Mouse (Mus musculus): ENCODE data around the gene Tmem254b. TPM values are rescaled to one million over a fixed set of nuclear protein-coding genes. Genes with fewer than 3 reads are reported as not detected.
"Not testable (repeated sequence)": the region's sequence is repeated elsewhere in the genome, so short reads cannot be mapped to it uniquely, and the experiment has no call there.

The Tmem254b gene
- 31.1 and 31.9 TPM in 2 replicates for polyA plus RNA-seq (2015; fragmentation: Nextera tagmentation; extraction: Ambion mirVana)

- not testable (repeated sequence) for H3K9me3 ChIP-seq (replicated peaks; ENCODE audit: control insufficient read depth, low read length, poor library complexity, severe bottlenecking); H3K4me2 ChIP-seq (ENCODE audit: low read length); H3K9ac ChIP-seq (ENCODE audit: low read depth, low read length); H3K36me3 ChIP-seq (ENCODE audit: control insufficient read depth, insufficient read depth, low read length); H3K27me3 ChIP-seq (ENCODE audit: control insufficient read depth, insufficient read depth, low read depth, low read length); H3K27ac ChIP-seq (ENCODE audit: low read length); H3K4me3 ChIP-seq (ENCODE audit: low read depth, low read length); H3K4me1 ChIP-seq (ENCODE audit: control insufficient read depth, insufficient read depth, low read length)
- WGBS: no CpG with 5 or more reads among the region's 10 CpGs
- ATAC-seq: peak; percentile 71
These were observed at the start of gene Tmem254b for GRCm38 (mm10) chr14:26206926-26207247. TSS of gene Tmem254b (minus strand) at chr14:26207041.

- WGBS: no CpG with 5 or more reads among the region's 2 CpGs
- not testable (repeated sequence) for ATAC-seq; H3K4me3 ChIP-seq (ENCODE audit: low read depth, low read length)
These were observed 30.3 kb upstream of the Tmem254b start for GRCm38 (mm10) chr14:26237183-26237582.

GRCm38 (mm10) chr14:26216233-26217000 lies 9.6 kb upstream of the Tmem254b start:
- H3K9ac ChIP-seq (ENCODE audit: low read depth, low read length); H3K36me3 ChIP-seq (ENCODE audit: control insufficient read depth, insufficient read depth, low read length); H3K27me3 ChIP-seq (ENCODE audit: control insufficient read depth, insufficient read depth, low read depth, low read length); H3K4me2 ChIP-seq (ENCODE audit: low read length); H3K4me3 ChIP-seq (ENCODE audit: low read depth, low read length); H3K4me1 ChIP-seq (ENCODE audit: control insufficient read depth, insufficient read depth, low read length); H3K27ac ChIP-seq (ENCODE audit: low read length); ATAC-seq; H3K9me3 ChIP-seq (replicated peaks; ENCODE audit: control insufficient read depth, low read length, poor library complexity, severe bottlenecking): not testable (repeated sequence)
- WGBS: no CpG with 5 or more reads among the region's 5 CpGs

More at GRCm38 (mm10) chr14:26237183-26237582, 30.3 kb upstream of the Tmem254b start:
- not testable (repeated sequence) for H3K4me2 ChIP-seq (ENCODE audit: low read length); H3K4me1 ChIP-seq (ENCODE audit: control insufficient read depth, insufficient read depth, low read length); H3K27ac ChIP-seq (ENCODE audit: low read length); H3K27me3 ChIP-seq (ENCODE audit: control insufficient read depth, insufficient read depth, low read depth, low read length); H3K36me3 ChIP-seq (ENCODE audit: control insufficient read depth, insufficient read depth, low read length); H3K9ac ChIP-seq (ENCODE audit: low read depth, low read length); H3K9me3 ChIP-seq (replicated peaks; ENCODE audit: control insufficient read depth, low read length, poor library complexity, severe bottlenecking)

- H3K27ac ChIP-seq (ENCODE audit: low read length); H3K4me3 ChIP-seq (ENCODE audit: low read depth, low read length); H3K4me1 ChIP-seq (ENCODE audit: control insufficient read depth, insufficient read depth, low read length); H3K9me3 ChIP-seq (replicated peaks; ENCODE audit: control insufficient read depth, low read length, poor library complexity, severe bottlenecking); H3K27me3 ChIP-seq (ENCODE audit: control insufficient read depth, insufficient read depth, low read depth, low read length); H3K9ac ChIP-seq (ENCODE audit: low read depth, low read length); H3K36me3 ChIP-seq (ENCODE audit: control insufficient read depth, insufficient read depth, low read length); H3K4me2 ChIP-seq (ENCODE audit: low read length): not testable (repeated sequence)
- peak; percentile 93 for ATAC-seq
- WGBS: no CpG with 5 or more reads among the region's 44 CpGs
These were observed 480 bp downstream of the Tmem254b start for GRCm38 (mm10) chr14:26206197-26206925.

- not testable (repeated sequence) for ATAC-seq; H3K27me3 ChIP-seq (ENCODE audit: control insufficient read depth, insufficient read depth, low read depth, low read length); H3K9me3 ChIP-seq (replicated peaks; ENCODE audit: control insufficient read depth, low read length, poor library complexity, severe bottlenecking); H3K4me1 ChIP-seq (ENCODE audit: control insufficient read depth, insufficient read depth, low read length); H3K4me2 ChIP-seq (ENCODE audit: low read length); H3K27ac ChIP-seq (ENCODE audit: low read length); H3K4me3 ChIP-seq (ENCODE audit: low read depth, low read length); H3K36me3 ChIP-seq (ENCODE audit: control insufficient read depth, insufficient read depth, low read length); H3K9ac ChIP-seq (ENCODE audit: low read depth, low read length)
- WGBS: no CpG with 5 or more reads among the region's 3 CpGs
These were observed 9.0 kb downstream of the Tmem254b start for GRCm38 (mm10) chr14:26197851-26198250.

- not testable (repeated sequence) for H3K4me1 ChIP-seq (ENCODE audit: control insufficient read depth, insufficient read depth, low read length); H3K36me3 ChIP-seq (ENCODE audit: control insufficient read depth, insufficient read depth, low read length); H3K4me3 ChIP-seq (ENCODE audit: low read depth, low read length); ATAC-seq; H3K9ac ChIP-seq (ENCODE audit: low read depth, low read length); H3K4me2 ChIP-seq (ENCODE audit: low read length); H3K9me3 ChIP-seq (replicated peaks; ENCODE audit: control insufficient read depth, low read length, poor library complexity, severe bottlenecking); H3K27me3 ChIP-seq (ENCODE audit: control insufficient read depth, insufficient read depth, low read depth, low read length); H3K27ac ChIP-seq (ENCODE audit: low read length)
- no CpG with 5 or more reads among the region's 8 CpGs for WGBS
These were observed 18.5 kb downstream of the Tmem254b start for GRCm38 (mm10) chr14:26188361-26188760.

GRCm38 (mm10) chr14:26186638-26187037 lies 20.2 kb downstream of the Tmem254b start:
- not testable (repeated sequence) for H3K4me2 ChIP-seq (ENCODE audit: low read length); H3K4me3 ChIP-seq (ENCODE audit: low read depth, low read length); H3K36me3 ChIP-seq (ENCODE audit: control insufficient read depth, insufficient read depth, low read length); H3K27me3 ChIP-seq (ENCODE audit: control insufficient read depth, insufficient read depth, low read depth, low read length); H3K27ac ChIP-seq (ENCODE audit: low read length); H3K9ac ChIP-seq (ENCODE audit: low read depth, low read length); H3K4me1 ChIP-seq (ENCODE audit: control insufficient read depth, insufficient read depth, low read length); ATAC-seq; H3K9me3 ChIP-seq (replicated peaks; ENCODE audit: control insufficient read depth, low read length, poor library complexity, severe bottlenecking)
- WGBS: no CpG with 5 or more reads among the region's 9 CpGs

GRCm38 (mm10) chr14:26182380-26182779 lies 24.5 kb downstream of the Tmem254b start, which contains the start of gene Plac9b:
TSS of gene Plac9b (minus strand) at chr14:26182480.
- H3K9me3 ChIP-seq (replicated peaks; ENCODE audit: control insufficient read depth, low read length, poor library complexity, severe bottlenecking); H3K27me3 ChIP-seq (ENCODE audit: control insufficient read depth, insufficient read depth, low read depth, low read length); H3K27ac ChIP-seq (ENCODE audit: low read length); H3K9ac ChIP-seq (ENCODE audit: low read depth, low read length); H3K36me3 ChIP-seq (ENCODE audit: control insufficient read depth, insufficient read depth, low read length); ATAC-seq; H3K4me3 ChIP-seq (ENCODE audit: low read depth, low read length); H3K4me1 ChIP-seq (ENCODE audit: control insufficient read depth, insufficient read depth, low read length); H3K4me2 ChIP-seq (ENCODE audit: low read length): not testable (repeated sequence)
- no CpG with 5 or more reads among the region's 10 CpGs for WGBS

- not testable (repeated sequence) for H3K4me1 ChIP-seq (ENCODE audit: control insufficient read depth, insufficient read depth, low read length); H3K27me3 ChIP-seq (ENCODE audit: control insufficient read depth, insufficient read depth, low read depth, low read length); H3K27ac ChIP-seq (ENCODE audit: low read length); H3K9ac ChIP-seq (ENCODE audit: low read depth, low read length); ATAC-seq; H3K4me2 ChIP-seq (ENCODE audit: low read length); H3K4me3 ChIP-seq (ENCODE audit: low read depth, low read length); H3K36me3 ChIP-seq (ENCODE audit: control insufficient read depth, insufficient read depth, low read length); H3K9me3 ChIP-seq (replicated peaks; ENCODE audit: control insufficient read depth, low read length, poor library complexity, severe bottlenecking)
- WGBS: no CpG with 5 or more reads among the region's 10 CpGs
These were observed 25.2 kb downstream of the Tmem254b start for GRCm38 (mm10) chr14:26181660-26182059.
